Comparison of ENCODE assay signal across 11 mouse cellular contexts in the genomic region with DNA sequence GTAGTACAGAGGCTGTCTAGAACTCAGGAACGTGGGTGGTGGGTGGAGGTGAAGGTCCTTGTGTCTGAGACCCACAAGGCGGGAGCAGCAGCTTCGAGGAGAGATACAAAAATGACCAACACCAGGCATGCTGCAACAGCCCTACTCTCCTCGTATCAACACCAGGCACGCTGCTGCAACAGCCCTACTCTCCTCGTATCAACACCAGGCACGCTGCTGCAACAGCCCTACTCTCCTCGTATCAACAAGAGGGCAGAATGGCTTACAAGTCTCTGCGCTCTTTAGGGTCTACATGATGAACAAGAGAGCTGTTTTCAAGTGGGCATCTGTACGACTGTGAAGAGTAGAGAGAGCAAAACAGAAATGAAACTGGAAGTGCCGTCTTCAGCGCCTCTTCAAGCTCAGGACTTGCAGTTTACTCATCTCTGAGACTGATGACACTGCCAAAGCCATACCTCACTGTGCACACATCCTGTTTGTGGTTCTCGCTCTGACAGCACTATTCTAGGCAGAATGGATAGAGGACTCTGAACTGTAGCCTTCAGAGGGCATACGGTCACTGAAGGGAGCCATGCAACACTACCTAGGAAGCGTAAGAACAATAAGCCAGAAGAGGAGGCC.
DNase-seq lines count a peak whose midpoint lies in the region; ATAC-seq lines count a peak whose summit lies in the region.
"Had no signal": no experiment of that assay in that cellular context is flagged by ENCODE, and none has a peak within 500 bp of the region (broad histone marks: within the 10 kb centered on the region; RNA-seq: fewer than 3 reads in every experiment).

No protein-coding gene starts in this region.

- no peak overlapping the region for H3K4me3 ChIP-seq in heart, embryonic 15.5 days
- H3K4me3 ChIP-seq in erythroblast, embryonic 14.5 days (replicated peaks), result peak overlapping the region; percentile 39
- no peak overlapping the region for H3K4me3 ChIP-seq in macrophage (ENCODE audit: inconsistent target)
- no peak overlapping the region for H3K4me3 ChIP-seq in forebrain, embryonic 16.5 days (replicated peaks; ENCODE audit: low read length)
- H3K4me3 ChIP-seq: heart, embryonic 12.5 days; layer of hippocampus, adult 2 months; midbrain, embryonic 13.5 days had no signal

- peaks cover 4% of the 10 kb centered on the region; the same call in 1 of the 2 replicates for H3K4me1 ChIP-seq in heart, embryonic 15.5 days (replicated peaks)
- peaks cover 10% of the 10 kb centered on the region for H3K4me1 ChIP-seq in erythroblast, embryonic 14.5 days (ENCODE audit: control insufficient read depth)
- no peaks in the 10 kb centered on the region for H3K4me1 ChIP-seq in forebrain, embryonic 16.5 days (replicated peaks; ENCODE audit: control insufficient read depth, insufficient read depth, low read length)
- H3K4me1 ChIP-seq: heart, embryonic 12.5 days; midbrain, embryonic 13.5 days had no signal

- H3K9me3 ChIP-seq in heart, embryonic 15.5 days (replicated peaks), result no peaks in the 10 kb centered on the region
- H3K9me3 ChIP-seq in erythroblast, embryonic 14.5 days (ENCODE audit: control insufficient read depth, low read length), result no peaks in the 10 kb centered on the region
- no peaks in the 10 kb centered on the region for H3K9me3 ChIP-seq in forebrain, embryonic 16.5 days (ENCODE audit: control insufficient read depth, low read length)
- H3K9me3 ChIP-seq: heart, embryonic 12.5 days; midbrain, embryonic 13.5 days had no signal

- no peaks in the 10 kb centered on the region for H3K27me3 ChIP-seq in heart, embryonic 15.5 days
- H3K27me3 ChIP-seq in erythroblast, embryonic 14.5 days (ENCODE audit: control insufficient read depth), result no peaks in the 10 kb centered on the region
- H3K27me3 ChIP-seq in forebrain, embryonic 16.5 days (replicated peaks; ENCODE audit: control insufficient read depth, insufficient read depth, low read length), result no peaks in the 10 kb centered on the region
- H3K27me3 ChIP-seq: heart, embryonic 12.5 days; midbrain, embryonic 13.5 days had no signal

- H3K79me2 ChIP-seq in macrophage (ENCODE audit: inconsistent target), result peaks cover 53% of the 10 kb centered on the region

- no peak; the same call in 1 of the 2 replicates for ATAC-seq in heart, embryonic 15.5 days (replicated peaks; ENCODE audit: insufficient number of reproducible peaks, insufficient read depth, low FRiP score, low read depth)
- no peak for ATAC-seq in forebrain, embryonic 16.5 days
- ATAC-seq: midbrain, embryonic 13.5 days had no signal

- no peak overlapping the region for H3K27ac ChIP-seq in heart, embryonic 15.5 days
- H3K27ac ChIP-seq in macrophage, result peak overlapping the region; percentile 92
- H3K27ac ChIP-seq in forebrain, embryonic 16.5 days (ENCODE audit: low read length), result no peak overlapping the region
- H3K27ac ChIP-seq: layer of hippocampus, adult 2 months; midbrain, embryonic 13.5 days had no signal

- DNase-seq in heart, postnatal 14 days, result no peak
- peak; percentile 33 to 45 for DNase-seq in thymus, postnatal 10 days (ENCODE audit: low spot score in 2 of 2)
- no peak for DNase-seq in cerebellum, adult 8-10 months
- DNase-seq in left cerebral cortex, postnatal 10 days (ENCODE audit: extremely low spot score in 1 of 2, low spot score in 2 of 2), result no peak

- intact Hi-C loops in heart, postnatal 14 days (cut with DNase I), result loop anchor here (5.0 to 10.0 kb wide), 2 partner anchors 100 to 582 kb away; no protein-coding TSS in a partner anchor
- intact Hi-C loops in left cerebral cortex, postnatal 10 days (cut with DNase I), result no loop called here

- H3K9ac ChIP-seq in heart, embryonic 15.5 days, result no peak overlapping the region
- H3K9ac ChIP-seq in forebrain, embryonic 16.5 days (replicated peaks; ENCODE audit: low read depth, low read length), result no peak overlapping the region
- H3K9ac ChIP-seq: heart, embryonic 12.5 days; midbrain, embryonic 13.5 days had no signal

- 71% methylated on average over 15 of the region's 15 CpGs for WGBS in heart, embryonic 15.5 days
- WGBS in macrophage (ENCODE audit: missing documents), result 33% methylated on average over 15 of the region's 15 CpGs
- WGBS in forebrain, embryonic 16.5 days, result 90% methylated on average over 15 of the region's 15 CpGs

- H3K36me3 ChIP-seq in heart, embryonic 15.5 days, result peaks cover 13% of the 10 kb centered on the region; the same call in 1 of the 2 replicates
- H3K36me3 ChIP-seq in erythroblast, embryonic 14.5 days (ENCODE audit: control insufficient read depth), result peaks cover 2% of the 10 kb centered on the region
- H3K36me3 ChIP-seq in macrophage (ENCODE audit: inconsistent target), result peaks cover 24% of the 10 kb centered on the region
- H3K36me3 ChIP-seq in forebrain, embryonic 16.5 days (ENCODE audit: control insufficient read depth, insufficient read depth), result no peaks in the 10 kb centered on the region
- H3K36me3 ChIP-seq: midbrain, embryonic 13.5 days had no signal

- H3K4me2 ChIP-seq in heart, embryonic 15.5 days, result 0 out of 2 replicates have a peak overlapping the region, but pooled peaks have one; percentile 10
- no peak overlapping the region for H3K4me2 ChIP-seq in forebrain, embryonic 16.5 days (ENCODE audit: low read length)
- H3K4me2 ChIP-seq: heart, embryonic 12.5 days; midbrain, embryonic 13.5 days had no signal

Comparison
In these comparisons a context has a peak if more than half of its experiments do, and no peak if none do; other contexts are left out.
1. DNase-seq: peak in thymus, postnatal 10 days (2 of 2); none in heart, postnatal 14 days (0 of 2), cerebellum, adult 8-10 months (single experiment) and left cerebral cortex, postnatal 10 days (0 of 2).